Comparison of ENCODE assay signal across 8 mouse cellular contexts in genomic region chr11:103363214-103364148, GRCm38 (mm10). TPM values are rescaled to one million over a fixed set of nuclear protein-coding genes. Genes with fewer than 3 reads are reported as not detected.
DNase-seq lines count a peak whose midpoint lies in the region; ATAC-seq and TF ChIP-seq lines count a peak whose summit lies in the region.

Arhgap27 (minus strand) TSS chr11:103363692.

- 1% methylated on average over 30 of the region's 35 CpGs for WGBS in embryonic facial prominence, embryonic 14.5 days
- 2% methylated on average over 35 of the region's 35 CpGs for WGBS in heart, embryonic 13.5 days
- 1% methylated on average over 35 of the region's 35 CpGs for whole genome bisulfite sequencing in kidney, embryonic 16.5 days
- WGBS in lung, adult 2 months, result 2% methylated on average over 35 of the region's 35 CpGs

- peaks cover 53% of the 10 kb centered on the region for H3K27me3 ChIP-seq in embryonic facial prominence, embryonic 14.5 days (replicated peaks; ENCODE audit: control insufficient read depth, insufficient read depth, low read length)
- H3K27me3 ChIP-seq in heart, embryonic 13.5 days (replicated peaks), result peaks cover 76% of the 10 kb centered on the region
- peaks cover 29% of the 10 kb centered on the region for H3K27me3 ChIP-seq in kidney, embryonic 16.5 days (ENCODE audit: insufficient read depth, low read length)

- peak within 1 kb of the TSS; percentile 62 for H3K9ac ChIP-seq in embryonic facial prominence, embryonic 14.5 days (ENCODE audit: low read depth, low read length)
- H3K9ac ChIP-seq in heart, embryonic 13.5 days, result peak within 1 kb of the TSS; percentile 78
- peak within 1 kb of the TSS; percentile 61 for H3K9ac ChIP-seq in kidney, embryonic 16.5 days (replicated peaks; ENCODE audit: low read length)

- DNase-seq in B cell, adult 2 months, result peak; percentile 69 to 70
- DNase-seq in embryonic facial prominence, embryonic 14.5 days (ENCODE audit: low spot score), result peak; percentile 73
- no peak for DNase-seq in lung, adult 2 months
- DNase-seq in thymus, postnatal 36 days, result peak; percentile 64 to 69

- H3K4me3 ChIP-seq in embryonic facial prominence, embryonic 14.5 days (ENCODE audit: low read depth, low read length), result peak within 1 kb of the TSS; percentile 57
- H3K4me3 ChIP-seq in heart, embryonic 13.5 days, result peak within 1 kb of the TSS; percentile 62
- H3K4me3 ChIP-seq in kidney, embryonic 16.5 days (ENCODE audit: low read length), result peak within 1 kb of the TSS; percentile 48
- H3K4me3 ChIP-seq in lung, adult 2 months (replicated peaks; ENCODE audit: extremely low read depth, low read depth, low read length), result peak within 1 kb of the TSS; percentile 73

- TF ChIP-seq CTCF in lung, adult 2 months (IDR thresholded peaks at IDR 0.05; ENCODE audit: insufficient read depth, low read length), result no peak

- peak within 1 kb of the TSS; percentile 56 for H3K27ac ChIP-seq in embryonic facial prominence, embryonic 14.5 days (replicated peaks; ENCODE audit: low read depth, low read length)
- peak within 1 kb of the TSS; percentile 77 for H3K27ac ChIP-seq in heart, embryonic 13.5 days (replicated peaks)
- H3K27ac ChIP-seq in kidney, embryonic 16.5 days (ENCODE audit: low read length), result peak within 1 kb of the TSS; percentile 81

- peak within 1 kb of the TSS; percentile 75 for H3K4me2 ChIP-seq in embryonic facial prominence, embryonic 14.5 days (ENCODE audit: low read depth, low read length)
- peak within 1 kb of the TSS; percentile 84 for H3K4me2 ChIP-seq in heart, embryonic 13.5 days
- peak within 1 kb of the TSS; percentile 95 for H3K4me2 ChIP-seq in kidney, embryonic 16.5 days (replicated peaks; ENCODE audit: low read depth, low read length)

- TF ChIP-seq POLR2A in lung, adult 2 months (IDR thresholded peaks at IDR 0.05; ENCODE audit: borderline replicate concordance, extremely low read depth, low read depth, low read length), result peak; percentile 69

- peaks cover 18% of the 10 kb centered on the region for H3K36me3 ChIP-seq in embryonic facial prominence, embryonic 14.5 days (ENCODE audit: control insufficient read depth, insufficient read depth, low read length)
- H3K36me3 ChIP-seq in heart, embryonic 13.5 days, result peaks cover 31% of the 10 kb centered on the region
- H3K36me3 ChIP-seq in kidney, embryonic 16.5 days (ENCODE audit: insufficient read depth, low read length), result peaks cover 11% of the 10 kb centered on the region; the same call in 1 of the 2 replicates

- no peaks in the 10 kb centered on the region for H3K9me3 ChIP-seq in embryonic facial prominence, embryonic 14.5 days (ENCODE audit: control insufficient read depth, low read length)
- no peaks in the 10 kb centered on the region for H3K9me3 ChIP-seq in heart, embryonic 13.5 days
- no peaks in the 10 kb centered on the region for H3K9me3 ChIP-seq in kidney, embryonic 16.5 days (ENCODE audit: low read length)

- H3K4me1 ChIP-seq in embryonic facial prominence, embryonic 14.5 days (ENCODE audit: control insufficient read depth, insufficient read depth, low read length), result peaks cover 26% of the 10 kb centered on the region
- peaks cover 49% of the 10 kb centered on the region for H3K4me1 ChIP-seq in heart, embryonic 13.5 days
- H3K4me1 ChIP-seq in kidney, embryonic 16.5 days (ENCODE audit: insufficient read depth, low read length), result peaks cover 55% of the 10 kb centered on the region
- H3K4me1 ChIP-seq in lung, adult 2 months (ENCODE audit: control insufficient read depth, insufficient read depth, low read length), result peaks cover 39% of the 10 kb centered on the region

- ATAC-seq in activated CD4-positive, CD25-positive, alpha-beta regulatory T cell, adult 4 months, result peak; percentile 60
- ATAC-seq in embryonic facial prominence, embryonic 14.5 days (ENCODE audit: low read depth), result 0 out of 2 replicates have a peak, but pooled peaks have one; percentile 1
- no peak for ATAC-seq in heart, embryonic 13.5 days (ENCODE audit: extremely low read depth, insufficient number of reproducible peaks, low FRiP score, low TSS enrichment)
- ATAC-seq in kidney, embryonic 16.5 days (ENCODE audit: low FRiP score, low TSS enrichment), result peak; percentile 46
- no peak for ATAC-seq in neutrophil, adult 5-6 weeks (ENCODE audit: extremely low read depth, insufficient number of reproducible peaks, low FRiP score, poor library complexity, severe bottlenecking)

RNA-seq across cellular contexts. Expression of gene Arhgap27, which starts in this region (rescaled TPM):
- 10 to 100 TPM; 25.5 to 33.2 TPM for polyA plus RNA-seq in activated CD4-positive, CD25-positive, alpha-beta regulatory T cell, adult 4 months (2017; shearing (Covaris generic))
- polyA plus RNA-seq in embryonic facial prominence, embryonic 14.5 days (2014; fragmentation: Nextera tagmentation; extraction: Ambion mirVana), result 8.6 and 9.4 TPM in 2 replicates
- 5.6 and 5.8 TPM in 2 replicates for polyA plus RNA-seq in heart, embryonic 13.5 days (2015; fragmentation: Nextera tagmentation; extraction: Ambion mirVana)
- polyA plus RNA-seq in kidney, embryonic 16.5 days (2015; fragmentation: Nextera tagmentation; extraction: Ambion mirVana), result 17.8 and 18.7 TPM in 2 replicates
- 71.4 and 83.7 TPM in 2 replicates for polyA plus RNA-seq in lung, adult 2 months (2012; rRNA removed)
- total RNA-seq in neutrophil, adult 5-6 weeks (2017), result 59.8 and 81.4 TPM in 2 replicates

Comparison
In these comparisons a context has a peak if more than half of its experiments do, and no peak if none do; other contexts are left out.
1. ATAC-seq: peak in activated CD4-positive, CD25-positive, alpha-beta regulatory T cell, adult 4 months (single experiment), embryonic facial prominence, embryonic 14.5 days (single experiment) and kidney, embryonic 16.5 days (single experiment); none in heart, embryonic 13.5 days (single experiment) and neutrophil, adult 5-6 weeks (single experiment).
2. Peak in every context shown above with its lines, with median percentiles within 50 percentile points of each other: H3K27ac ChIP-seq, H3K4me2 ChIP-seq, H3K4me3 ChIP-seq and H3K9ac ChIP-seq.